Mouse (Mus musculus): ENCODE measurements at regions not wholly inside any gene's neighbourhood (a gene's known extent, or its start where the extent isn't known, plus 50 kb on each side); places are given as distances from the start of the nearest gene placed in this dataset.

DNA sequence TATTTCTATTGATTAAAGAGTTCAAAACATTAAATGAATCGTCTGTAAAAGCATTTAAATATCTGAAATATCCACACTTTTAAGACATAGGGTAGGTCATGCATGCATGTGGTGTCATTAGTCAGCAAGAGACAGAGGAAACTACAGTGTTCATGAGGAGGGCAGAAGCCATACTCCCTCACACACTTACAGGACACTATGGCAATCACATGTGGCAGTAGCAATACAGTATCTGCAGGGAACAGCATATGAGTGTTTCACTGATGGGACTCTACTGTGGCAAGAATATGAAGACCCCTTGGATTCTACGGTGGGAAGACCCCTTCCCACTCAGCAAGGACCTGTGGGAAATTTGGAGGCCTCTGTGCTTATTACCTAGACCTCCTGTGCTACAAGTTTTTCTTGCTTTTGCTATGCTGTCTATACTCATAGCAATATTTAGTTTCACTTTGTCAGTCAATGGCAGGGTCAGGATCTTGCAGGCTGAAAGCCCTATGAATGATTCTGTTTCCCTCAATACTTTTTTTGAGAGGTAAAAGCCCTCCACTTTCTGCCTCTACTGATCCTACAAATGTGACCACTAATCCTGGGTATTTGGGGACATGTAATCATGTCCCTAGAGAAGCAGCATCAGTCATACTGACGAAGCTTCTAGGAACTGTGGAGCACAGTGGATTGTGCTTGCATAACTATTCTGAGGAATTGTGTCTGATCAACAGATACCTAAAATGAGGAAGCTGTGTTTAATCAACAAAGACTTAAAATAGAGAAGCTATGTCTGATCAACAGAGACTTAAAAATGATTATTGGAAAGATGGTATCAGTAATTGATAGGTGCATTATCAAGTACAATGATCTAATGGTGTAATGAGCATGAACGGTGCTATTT lies 83.6 kb upstream of the Htr1b start:
- no peaks in the 10 kb centered on the region for H3K79me2 ChIP-seq (ENCODE audit: control insufficient read depth, insufficient read depth, low read length, poor library complexity)
- no peaks in the 10 kb centered on the region for H3K4me1 ChIP-seq (ENCODE audit: control insufficient read depth in 1 of 2, insufficient read depth in 2 of 2, low read length in 2 of 2)
- H3K4me3 ChIP-seq (ENCODE audit: control insufficient read depth in 1 of 2, insufficient read depth in 1 of 2, low read depth in 2 of 2, low read length in 2 of 2), result peak overlapping the region; percentile 18 to 51; a peak in 2 of 4 replicates
- no peaks in the 10 kb centered on the region for H3K27me3 ChIP-seq (ENCODE audit: control insufficient read depth in 1 of 2, insufficient read depth in 2 of 2, low read length in 2 of 2)
- H3K9me3 ChIP-seq (replicated peaks; ENCODE audit: insufficient read depth, low read length), result no peaks in the 10 kb centered on the region
- no peaks in the 10 kb centered on the region for H3K36me3 ChIP-seq (ENCODE audit: control insufficient read depth in 1 of 2, insufficient read depth in 2 of 2, low read length in 2 of 2)
- no peak overlapping the region for H3K9ac ChIP-seq (ENCODE audit: control insufficient read depth, low read depth, low read length, poor library complexity, severe bottlenecking)
- peak; percentile 12 for DNase-seq (ENCODE audit: low read depth, low spot score)
- no peak for TF ChIP-seq UBTF (IDR thresholded peaks at IDR 0.05; ENCODE audit: borderline replicate concordance, insufficient read depth, low read depth, low read length)
- TF ChIP-seq MAZ (IDR thresholded peaks at IDR 0.05; ENCODE audit: low read depth, low read length), result no peak
- TF ChIP-seq NRF1 (IDR thresholded peaks at IDR 0.05; ENCODE audit: insufficient read depth, low read depth, low read length, poor library complexity, severe bottlenecking), result no peak
- TF ChIP-seq GATA1 (IDR thresholded peaks at IDR 0.05; ENCODE audit: low read depth, low read length), result 0 out of 2 replicates have a peak, but pooled peaks have one; percentile 6
- no peak for TF ChIP-seq MEF2A (IDR thresholded peaks at IDR 0.05; ENCODE audit: extremely low read depth, insufficient replicate concordance, low read depth, low read length, poor library complexity, severe bottlenecking)
- H3K27ac ChIP-seq (ENCODE audit: control insufficient read depth, low read depth, low read length), result no peak overlapping the region

DNA sequence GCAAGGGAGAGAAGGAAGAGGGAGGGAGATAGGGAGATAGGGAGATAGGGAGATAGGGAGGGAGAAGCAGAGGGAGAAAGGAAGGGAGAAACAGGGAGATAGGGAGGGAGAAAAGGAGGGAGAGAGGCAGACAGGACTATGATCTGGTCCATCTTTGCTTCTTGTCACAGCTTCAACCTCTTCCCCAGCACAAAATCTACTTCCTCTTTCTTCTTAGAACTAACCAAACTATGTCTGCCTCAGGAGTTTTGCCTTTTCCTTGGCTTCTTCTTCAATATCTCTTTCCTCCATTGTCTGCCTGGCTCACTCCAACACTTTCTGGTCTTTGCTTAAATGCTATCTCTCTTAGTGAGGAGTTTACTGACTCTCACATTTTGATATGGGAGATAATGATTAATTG lies 57.7 kb upstream of the Htr1b start:
- no peaks in the 10 kb centered on the region for H3K9me3 ChIP-seq (replicated peaks; ENCODE audit: insufficient read depth, low read length)
- H3K9ac ChIP-seq (ENCODE audit: control insufficient read depth, low read depth, low read length, poor library complexity, severe bottlenecking), result no peak overlapping the region
- H3K4me1 ChIP-seq (ENCODE audit: control insufficient read depth in 1 of 2, insufficient read depth in 2 of 2, low read length in 2 of 2), result no peaks in the 10 kb centered on the region
- TF ChIP-seq RCOR1 (IDR thresholded peaks at IDR 0.05; ENCODE audit: low read depth, low read length) (no peak), CHD1 (IDR thresholded peaks at IDR 0.05; ENCODE audit: low read depth, low read length) (no peak), SMC3 (IDR thresholded peaks at IDR 0.05; ENCODE audit: low read depth, low read length) (no peak), POLR2AphosphoS5 (IDR thresholded peaks at IDR 0.05; ENCODE audit: borderline replicate concordance, low read depth, low read length) (no peak), HCFC1 (IDR thresholded peaks at IDR 0.05; ENCODE audit: low read depth, low read length) (no peak), ETS1 (IDR thresholded peaks at IDR 0.05; ENCODE audit: low read depth, low read length) (no peak), UBTF (IDR thresholded peaks at IDR 0.05; ENCODE audit: borderline replicate concordance, insufficient read depth, low read depth, low read length) (no peak), ELF1 (IDR thresholded peaks at IDR 0.05; ENCODE audit: low read depth, low read length) (no peak), E2F4 (IDR thresholded peaks at IDR 0.05; ENCODE audit: borderline replicate concordance, low read depth, low read length) (no peak), USF2 (IDR thresholded peaks at IDR 0.05; ENCODE audit: borderline replicate concordance in 1 of 2, insufficient read depth in 1 of 2, low read depth in 1 of 2, low read length in 2 of 2) (no peak), TCF12 (IDR thresholded peaks at IDR 0.05; ENCODE audit: low read depth, low read length) (no peak), MAX (IDR thresholded peaks at IDR 0.05; ENCODE audit: low read length) (no peak)
- no peak overlapping the region for H3K4me3 ChIP-seq (ENCODE audit: control insufficient read depth in 1 of 2, insufficient read depth in 1 of 2, low read depth in 2 of 2, low read length in 2 of 2)
- H3K79me2 ChIP-seq (ENCODE audit: control insufficient read depth, insufficient read depth, low read length, poor library complexity), result no peaks in the 10 kb centered on the region
- peak; percentile 13 for DNase-seq (ENCODE audit: low read depth, low spot score)
- no peak overlapping the region for H3K27ac ChIP-seq (ENCODE audit: control insufficient read depth, low read depth, low read length)
- no peaks in the 10 kb centered on the region for H3K27me3 ChIP-seq (ENCODE audit: control insufficient read depth in 1 of 2, insufficient read depth in 2 of 2, low read length in 2 of 2)
- no peaks in the 10 kb centered on the region for H3K36me3 ChIP-seq (ENCODE audit: control insufficient read depth in 1 of 2, insufficient read depth in 2 of 2, low read length in 2 of 2)

Measured in MEL (cell line).